Mouse (Mus musculus) intestine, embryonic 15.5 days (tissue): ENCODE data around the gene Cdc42. TPM values are rescaled to one million over a fixed set of nuclear protein-coding genes. Genes with fewer than 3 reads are reported as not detected.

Experiments used
- ATAC-seq: fragments of 200-750 bp; cut with Nextera tagmentation; 2 replicates; pipeline ENCODE4 v1.8.0; 2017; ENCODE audit warnings: moderate TSS enrichment, moderate library complexity
- H3K27ac ChIP-seq: fragments of 300-500 bp; sonication (generic); 2 replicates; pipeline ENCODE4 v1.5.1; 2015; ENCODE audit warnings: mild to moderate bottlenecking, inconsistent platforms
- H3K27me3 ChIP-seq: fragments of 300-500 bp; sonication (generic); replicated peaks from 2 replicates; pipeline ENCODE4 v1.6.1; 2015; ENCODE audit warnings: inconsistent platforms
- H3K36me3 ChIP-seq: fragments of 300-500 bp; sonication (generic); 2 replicates; pipeline ENCODE4 v1.6.1; 2015; ENCODE audit warnings: inconsistent platforms
- H3K4me1 ChIP-seq: fragments of 300-500 bp; sonication (generic); replicated peaks from 2 replicates; pipeline ENCODE4 v1.6.1; 2015; ENCODE audit warnings: inconsistent platforms
- H3K4me2 ChIP-seq: fragments of 300-500 bp; sonication (generic); replicated peaks from 2 replicates; pipeline ENCODE4 v1.6.1; 2015; ENCODE audit warnings: mild to moderate bottlenecking, inconsistent platforms
- H3K4me3 ChIP-seq: fragments of 300-500 bp; sonication (generic); replicated peaks from 2 replicates; pipeline ENCODE4 v1.5.1; 2015; ENCODE audit warnings: inconsistent platforms
- H3K9ac ChIP-seq: fragments of 300-500 bp; sonication (generic); 2 replicates; pipeline ENCODE4 v1.6.1; 2015; ENCODE audit warnings: inconsistent platforms
- H3K9me3 ChIP-seq: fragments of 300-500 bp; sonication (generic); 2 replicates; pipeline ENCODE4 v1.6.1; 2016; ENCODE audit warnings: inconsistent platforms
- WGBS: fragments of 180-500 bp; shearing (Covaris S2); methylation state at CpG from one replicate; pipeline ENCODE4 v1.1.7; 2015; 5-methylcytosine and 5-hydroxymethylcytosine counted together
- polyA plus RNA-seq: library from polyadenylated mRNA; unstranded; fragments of >200 nt; fragmentation: Nextera tagmentation; extraction: Ambion mirVana; gene quantifications from 2 replicates; pipeline ENCODE4 v1.2.1, GENCODE M21; 2015

Cdc42 gene
- polyA plus RNA-seq, 1 experiment from 2014 or later, result 697 TPM

GRCm38 (mm10) chr4:137287818-137288217, 69.7 kb downstream of the Cdc42 start:
- no peak overlapping the region for H3K4me2 ChIP-seq
- under 1% methylated on average over 4 of the region's 4 CpGs for WGBS
- no peak overlapping the region for H3K4me3 ChIP-seq
- H3K9ac ChIP-seq, result no peak overlapping the region
- peaks cover 13% of the 10 kb centered on the region for H3K4me1 ChIP-seq
- ATAC-seq, result no peak
- no peak overlapping the region for H3K27ac ChIP-seq
- peaks cover 12% of the 10 kb centered on the region; the same call in 1 of the 2 replicates for H3K27me3 ChIP-seq
- H3K9me3 ChIP-seq, result no peaks in the 10 kb centered on the region
- H3K36me3 ChIP-seq, result no peaks in the 10 kb centered on the region

DNA sequence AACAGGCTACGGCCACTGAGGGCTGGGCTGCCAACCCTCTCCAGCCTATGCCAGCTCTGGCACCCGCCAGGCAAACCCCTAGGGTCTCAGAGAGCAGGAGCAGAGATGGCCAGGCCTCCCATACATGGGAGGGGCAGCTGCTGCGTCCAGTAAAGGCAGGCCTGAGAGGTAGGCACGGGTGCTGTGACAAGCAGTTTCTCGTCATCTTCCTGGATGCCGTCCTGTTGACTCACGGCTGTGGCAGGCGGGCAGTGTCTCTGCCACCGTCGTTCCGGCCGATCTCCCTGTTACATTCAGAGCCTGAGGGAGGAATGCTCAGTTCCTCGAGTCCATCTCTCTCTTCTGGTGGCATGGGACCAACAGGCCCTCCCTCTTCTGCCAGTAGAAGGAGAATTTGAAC, 70.3 kb downstream of the Cdc42 start:
- H3K4me2 ChIP-seq, result no peak overlapping the region
- H3K27me3 ChIP-seq, result peaks cover 14% of the 10 kb centered on the region; the same call in 1 of the 2 replicates
- H3K4me3 ChIP-seq, result no peak overlapping the region
- no peaks in the 10 kb centered on the region for H3K36me3 ChIP-seq
- no peaks in the 10 kb centered on the region for H3K9me3 ChIP-seq
- H3K9ac ChIP-seq, result no peak overlapping the region
- no peak overlapping the region for H3K27ac ChIP-seq
- no peak for ATAC-seq
- WGBS, result 77% methylated on average over 13 of the region's 13 CpGs
- H3K4me1 ChIP-seq, result peaks cover 19% of the 10 kb centered on the region

DNA sequence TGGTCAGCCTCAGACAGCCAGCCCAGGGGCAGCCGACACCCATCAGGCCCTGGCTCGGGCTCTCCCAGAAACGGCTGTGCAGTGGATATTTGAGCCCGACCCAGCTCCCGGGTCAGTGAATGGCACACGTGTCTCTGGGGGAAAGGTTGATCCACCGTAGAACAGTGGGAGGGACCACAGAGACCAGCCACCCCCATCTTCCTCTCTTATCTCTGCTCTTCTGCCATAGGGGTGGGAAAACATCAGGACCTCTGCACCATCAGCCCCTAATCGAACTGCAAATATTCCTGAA, 70.9 kb downstream of the Cdc42 start:
- Histone ChIP-seq H3K4me2 (no peak overlapping the region), H3K4me1 (peaks cover 20% of the 10 kb centered on the region), H3K9me3 (no peaks in the 10 kb centered on the region), H3K36me3 (no peaks in the 10 kb centered on the region), H3K27ac (no peak overlapping the region), H3K4me3 (no peak overlapping the region), H3K27me3 (peaks cover 20% of the 10 kb centered on the region), H3K9ac (no peak overlapping the region)
- 66% methylated on average over 8 of the region's 8 CpGs for WGBS
- no peak for ATAC-seq

DNA sequence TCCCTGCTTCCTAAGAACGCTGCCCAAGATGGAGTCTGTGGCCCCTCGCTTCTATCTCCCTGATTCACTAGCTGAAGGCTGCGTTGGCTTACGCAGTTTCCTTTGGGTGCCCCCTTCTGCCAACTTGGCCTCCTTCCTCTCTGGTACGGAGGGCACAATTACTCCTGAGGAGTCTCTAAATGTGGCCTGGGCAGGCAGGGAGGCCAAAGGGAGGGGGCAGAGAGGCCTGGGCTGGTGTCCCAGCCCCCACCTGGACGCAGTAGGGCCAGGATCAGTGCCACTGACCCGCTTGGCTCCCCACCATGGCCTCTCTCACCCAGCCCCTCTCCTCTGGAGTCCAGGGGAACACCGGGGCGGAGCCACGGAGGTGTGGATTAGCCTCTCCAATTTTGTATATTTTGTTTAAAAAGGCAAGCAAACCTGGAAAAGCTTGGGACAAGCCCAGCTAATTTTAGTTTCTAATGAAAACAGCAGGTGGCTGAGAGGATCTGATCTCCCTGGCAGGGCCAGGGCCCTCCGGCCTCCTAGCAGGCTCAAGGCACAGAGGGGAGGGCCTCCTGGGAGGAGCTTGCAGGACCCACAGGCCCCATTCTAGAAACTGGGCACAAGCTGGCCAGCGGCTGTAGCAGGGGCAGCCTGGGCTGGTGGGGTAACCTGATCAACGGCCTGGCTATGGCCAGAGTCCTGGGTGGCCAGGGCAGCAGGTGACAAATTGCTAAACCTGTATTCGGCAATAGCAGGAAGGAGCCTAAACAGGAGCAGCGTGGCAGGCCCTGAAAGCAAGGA, 71.5 kb downstream of the Cdc42 start:
- peaks cover 24% of the 10 kb centered on the region for H3K27me3 ChIP-seq
- H3K4me1 ChIP-seq, result peaks cover 20% of the 10 kb centered on the region
- H3K36me3 ChIP-seq, result no peaks in the 10 kb centered on the region
- H3K4me2 ChIP-seq, result no peak overlapping the region
- no peak for ATAC-seq
- no peak overlapping the region for H3K9ac ChIP-seq
- H3K9me3 ChIP-seq, result no peaks in the 10 kb centered on the region
- no peak overlapping the region for H3K4me3 ChIP-seq
- no peak overlapping the region for H3K27ac ChIP-seq
- 79% methylated on average over 15 of the region's 15 CpGs for WGBS

GRCm38 (mm10) chr4:137283407-137283732, 74.2 kb downstream of the Cdc42 start:
- no peak for ATAC-seq
- no peaks in the 10 kb centered on the region for H3K36me3 ChIP-seq
- no peak overlapping the region for H3K4me3 ChIP-seq
- 16% methylated on average over 4 of the region's 4 CpGs for WGBS
- H3K4me1 ChIP-seq, result peaks cover 21% of the 10 kb centered on the region
- H3K27ac ChIP-seq, result 0 out of 2 replicates have a peak overlapping the region, but pooled peaks have one; percentile 7
- no peak overlapping the region for H3K9ac ChIP-seq
- H3K4me2 ChIP-seq, result no peak overlapping the region
- H3K27me3 ChIP-seq, result peaks cover 46% of the 10 kb centered on the region
- no peaks in the 10 kb centered on the region for H3K9me3 ChIP-seq

- H3K4me3 ChIP-seq, result no peak overlapping the region
- 0 out of 2 replicates have a peak overlapping the region, but pooled peaks have one; percentile 7 for H3K27ac ChIP-seq
- peaks cover 26% of the 10 kb centered on the region for H3K4me1 ChIP-seq
- H3K4me2 ChIP-seq, result no peak overlapping the region
- 17% methylated on average over 17 of the region's 17 CpGs for WGBS
- no peaks in the 10 kb centered on the region for H3K36me3 ChIP-seq
- no peak overlapping the region for H3K9ac ChIP-seq
- peak; percentile 13; the same call in 1 of the 2 replicates for ATAC-seq
- peaks cover 52% of the 10 kb centered on the region for H3K27me3 ChIP-seq
- H3K9me3 ChIP-seq, result no peaks in the 10 kb centered on the region
Observed at GRCm38 (mm10) chr4:137282584-137283406, 74.7 kb downstream of the Cdc42 start.

- 78% methylated on average over 5 of the region's 5 CpGs for WGBS
- Histone ChIP-seq H3K27me3 (peaks cover 58% of the 10 kb centered on the region), H3K36me3 (no peaks in the 10 kb centered on the region), H3K9me3 (no peaks in the 10 kb centered on the region), H3K4me3 (no peak overlapping the region), H3K9ac (no peak overlapping the region), H3K4me1 (peaks cover 27% of the 10 kb centered on the region), H3K4me2 (no peak overlapping the region), H3K27ac (no peak overlapping the region)
- peak; percentile 23; the same call in 1 of the 2 replicates for ATAC-seq
Observed at GRCm38 (mm10) chr4:137282122-137282521, 75.4 kb downstream of the Cdc42 start.

GRCm38 (mm10) chr4:137281273-137281672, 76.2 kb downstream of the Cdc42 start:
- no peaks in the 10 kb centered on the region for H3K36me3 ChIP-seq
- peaks cover 33% of the 10 kb centered on the region for H3K4me1 ChIP-seq
- no peak overlapping the region for H3K4me2 ChIP-seq
- no peak overlapping the region for H3K27ac ChIP-seq
- no peak overlapping the region for H3K9ac ChIP-seq
- H3K4me3 ChIP-seq, result no peak overlapping the region
- peaks cover 67% of the 10 kb centered on the region for H3K27me3 ChIP-seq
- WGBS, result 81% methylated on average over 3 of the region's 3 CpGs
- no peak for ATAC-seq
- H3K9me3 ChIP-seq, result no peaks in the 10 kb centered on the region

DNA sequence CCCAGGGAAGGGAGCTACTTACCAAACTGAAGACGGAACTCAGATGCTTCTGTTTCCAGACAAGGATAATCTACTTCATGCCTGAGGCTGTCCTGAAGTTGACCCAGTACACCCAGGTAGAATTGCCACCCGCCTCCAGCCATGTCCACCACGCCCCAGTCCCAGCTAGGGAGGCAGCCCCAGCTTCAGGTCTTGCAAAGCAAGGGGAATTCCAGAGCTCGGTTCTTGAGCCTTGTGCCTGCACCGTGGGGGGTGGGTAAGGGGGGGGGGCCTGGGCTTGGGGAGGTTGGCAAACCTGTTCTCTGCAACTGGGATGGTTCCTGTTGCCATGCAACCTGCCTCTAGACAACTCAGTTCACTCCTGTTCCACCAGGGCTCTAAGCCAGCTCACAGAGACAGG, 78.2 kb downstream of the Cdc42 start:
- WGBS, result 36% methylated on average over 5 of the region's 5 CpGs
- H3K4me3 ChIP-seq, result no peak overlapping the region
- H3K27ac ChIP-seq, result no peak overlapping the region

GRCm38 (mm10) chr4:137278144-137279040, 79.1 kb downstream of the Cdc42 start:
- Histone ChIP-seq H3K4me2 (peak overlapping the region; percentile 97), H3K9me3 (no peaks in the 10 kb centered on the region), H3K4me1 (peaks cover 39% of the 10 kb centered on the region), H3K9ac (peak overlapping the region; percentile 49; the same call in 1 of the 2 replicates), H3K4me3 (peak overlapping the region; percentile 53), H3K27ac (no peak overlapping the region), H3K27me3 (peaks cover 72% of the 10 kb centered on the region), H3K36me3 (no peaks in the 10 kb centered on the region)
- WGBS, result 6% methylated on average over 19 of the region's 22 CpGs
- no peak for ATAC-seq

More for the DNA sequence above, 78.2 kb downstream of the Cdc42 start:
- no peak for ATAC-seq
- H3K9ac ChIP-seq, result no peak overlapping the region
- H3K9me3 ChIP-seq, result no peaks in the 10 kb centered on the region
- peaks cover 34% of the 10 kb centered on the region for H3K4me1 ChIP-seq
- H3K4me2 ChIP-seq, result no peak overlapping the region
- H3K27me3 ChIP-seq, result peaks cover 75% of the 10 kb centered on the region
- H3K36me3 ChIP-seq, result no peaks in the 10 kb centered on the region

DNA sequence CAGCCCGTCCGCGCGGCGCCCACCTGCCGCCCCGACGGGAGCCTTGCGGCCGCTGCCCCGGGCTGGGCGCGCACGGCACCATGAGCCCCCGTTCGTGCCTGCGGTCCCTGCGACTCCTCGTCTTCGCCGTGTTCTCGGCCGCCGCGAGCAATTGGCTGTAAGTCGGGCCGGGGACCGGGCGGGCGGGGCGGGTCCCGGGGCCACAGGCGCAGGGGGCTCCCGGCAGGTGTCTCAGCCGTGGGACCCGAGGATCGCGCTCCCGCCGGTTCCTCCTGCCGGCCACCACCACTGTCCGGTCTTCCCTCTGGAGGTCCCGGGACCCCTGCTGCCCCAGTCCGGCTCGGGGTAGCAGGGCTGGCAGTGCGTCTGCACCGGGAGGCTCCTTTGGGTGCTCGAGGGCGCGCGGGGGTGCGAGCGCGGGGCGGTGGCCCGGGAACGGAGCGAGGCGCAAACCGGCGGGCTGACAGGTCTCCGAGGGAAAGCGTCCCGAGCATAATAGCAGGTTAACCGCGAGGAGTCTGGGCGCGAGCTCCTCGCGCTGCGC, 79.8 kb downstream of the Cdc42 start:
- Histone ChIP-seq H3K9me3 (no peaks in the 10 kb centered on the region), H3K4me1 (peaks cover 32% of the 10 kb centered on the region), H3K27me3 (peaks cover 67% of the 10 kb centered on the region), H3K4me3 (peak overlapping the region; percentile 53), H3K36me3 (no peaks in the 10 kb centered on the region), H3K27ac (no peak overlapping the region), H3K4me2 (peak overlapping the region; percentile 97), H3K9ac (peak overlapping the region; percentile 49)
- under 1% methylated on average over 61 of the region's 71 CpGs for WGBS
- ATAC-seq, result no peak

- Histone ChIP-seq H3K36me3 (no peaks in the 10 kb centered on the region), H3K4me2 (peak within 1 kb of the TSS; percentile 97), H3K27me3 (peaks cover 65% of the 10 kb centered on the region), H3K4me1 (peaks cover 27% of the 10 kb centered on the region), H3K4me3 (peak within 1 kb of the TSS; percentile 53), H3K27ac (peak within 1 kb of the TSS; percentile 40; the same call in 1 of the 2 replicates), H3K9ac (peak within 1 kb of the TSS; percentile 49), H3K9me3 (no peaks in the 10 kb centered on the region)
- ATAC-seq, result peak; percentile 77
- 0% methylated on average over 23 of the region's 45 CpGs for WGBS
Observed at GRCm38 (mm10) chr4:137277166-137277513, 80.4 kb downstream of the Cdc42 start, which contains the start of gene Wnt4. Gene Wnt4, plus strand, starts transcription at chr4:137277489.
